Mouse (Mus musculus): ENCODE data around the gene Clec4a4.
"Not testable (repeated sequence)": the region's sequence is repeated elsewhere in the genome, so short reads cannot be mapped to it uniquely, and the experiment has no call there.

Gene Clec4a4

DNA sequence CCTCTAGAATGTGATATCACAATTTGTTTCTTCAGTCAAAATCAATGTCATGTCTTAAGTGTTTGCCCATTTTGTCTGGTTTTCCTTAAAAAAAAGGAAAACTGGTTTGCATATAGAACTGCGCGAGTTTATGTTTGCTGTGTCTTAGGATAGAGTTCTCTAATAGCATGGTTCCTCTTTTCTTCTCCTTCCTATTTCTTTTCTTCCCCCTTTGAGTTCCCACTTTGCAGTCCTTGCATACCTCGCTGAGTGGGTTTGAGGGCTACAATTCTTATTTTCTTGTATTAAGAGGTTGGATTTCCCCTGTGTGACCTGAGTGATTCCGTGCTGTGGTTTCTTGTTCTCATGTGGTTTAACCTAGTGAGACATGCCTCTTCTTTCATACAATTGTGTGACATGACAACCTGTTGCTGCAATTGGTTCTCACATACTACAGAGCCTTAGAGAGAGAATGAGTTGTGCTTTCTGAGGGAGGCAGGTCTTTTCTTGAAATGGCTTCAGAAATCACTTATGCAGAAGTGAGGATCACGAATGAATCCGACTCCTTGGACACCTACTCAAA lies at the start of gene Clec4a4:
Clec4a4 (plus strand) TSS at position 492 of the 562 bp plus-strand sequence.
- no peak for DNase-seq (ENCODE audit: low read depth)

DNA sequence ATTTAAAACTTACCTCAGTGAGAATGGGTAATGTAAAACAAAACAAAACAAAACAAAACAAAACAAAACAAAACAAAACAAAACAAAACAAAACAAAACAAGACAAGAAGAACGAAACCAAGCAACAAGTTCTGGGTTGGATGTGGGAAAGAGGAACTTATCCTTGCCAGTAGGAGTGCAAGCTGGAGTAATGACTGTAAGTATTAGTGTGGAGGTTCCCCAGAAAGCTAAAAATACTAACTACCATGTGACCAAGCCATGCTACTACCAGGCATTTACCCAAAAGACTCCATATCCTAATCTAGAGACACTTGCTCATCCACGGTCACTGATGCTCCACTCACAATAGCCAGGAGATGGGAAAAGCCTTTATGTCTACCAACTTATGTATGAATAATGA lies 43.4 kb upstream of the Clec4a4 start:
- no peak for DNase-seq (ENCODE audit: low read depth)

DNA sequence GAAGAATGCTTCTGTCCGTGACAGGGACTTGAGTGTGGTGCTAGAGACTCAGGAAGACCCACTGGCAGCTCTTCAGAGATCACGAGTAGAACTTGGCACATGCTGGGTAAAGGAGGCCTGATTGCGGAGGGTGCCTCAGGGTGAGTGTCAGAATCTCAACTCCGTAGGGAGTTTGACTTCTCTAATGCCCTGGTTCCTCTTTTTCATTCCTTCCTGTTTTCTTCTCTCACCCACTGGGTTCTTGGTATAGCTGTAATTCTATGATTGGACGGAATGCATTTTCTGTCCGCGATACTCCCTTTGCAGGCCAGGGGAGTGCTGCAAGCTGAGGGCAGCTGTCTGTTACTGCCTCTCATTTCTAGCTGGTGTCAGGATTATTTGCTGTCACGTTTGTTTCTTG lies 37.8 kb upstream of the Clec4a4 start, which contains the start of gene Clec4a3:
Clec4a3 (plus strand) TSS at position 115 of the 400 bp plus-strand sequence.
- no peak for DNase-seq (ENCODE audit: low read depth)

DNA sequence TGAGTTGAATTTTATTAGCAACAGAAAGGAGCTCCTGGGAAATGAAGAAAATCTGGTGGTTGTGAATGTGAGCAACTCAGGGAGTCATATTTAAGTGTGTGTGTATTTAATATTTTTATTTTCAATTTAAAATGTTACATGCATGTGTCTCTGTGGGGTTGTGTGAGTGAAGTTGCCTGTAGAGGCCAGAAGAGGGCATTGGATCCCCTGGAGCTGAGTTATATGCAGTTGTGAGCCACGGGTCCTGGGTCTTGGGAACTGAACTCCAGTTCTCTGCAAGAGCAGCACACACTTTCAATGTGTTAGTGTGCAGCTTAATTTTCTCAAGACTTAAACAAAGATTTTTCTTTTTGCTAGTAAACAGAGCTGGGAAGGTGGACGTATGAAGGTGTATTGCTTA lies 25.6 kb upstream of the Clec4a4 start:
- DNase-seq (ENCODE audit: low read depth), result peak; percentile 47

DNA sequence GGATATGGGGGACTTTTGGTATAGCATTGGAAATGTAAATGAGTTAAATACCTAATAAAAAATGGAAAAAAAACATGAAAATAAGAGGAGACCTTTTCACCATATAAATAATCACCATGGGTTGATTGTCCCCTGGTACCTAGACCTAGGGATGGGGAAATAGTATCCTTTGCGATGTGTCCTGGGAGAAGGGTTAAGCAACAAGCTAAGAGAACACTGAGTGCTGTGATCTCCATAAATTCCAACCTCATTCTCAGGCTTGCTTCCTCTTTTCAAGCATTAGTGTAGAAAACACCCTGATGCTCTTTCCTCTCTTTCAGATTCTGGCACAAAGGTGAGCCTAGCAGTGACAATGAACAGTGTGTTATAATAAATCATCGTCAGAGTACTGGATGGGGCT lies 21.1 kb upstream of the Clec4a4 start:
- no peak for DNase-seq (ENCODE audit: low read depth)

DNA sequence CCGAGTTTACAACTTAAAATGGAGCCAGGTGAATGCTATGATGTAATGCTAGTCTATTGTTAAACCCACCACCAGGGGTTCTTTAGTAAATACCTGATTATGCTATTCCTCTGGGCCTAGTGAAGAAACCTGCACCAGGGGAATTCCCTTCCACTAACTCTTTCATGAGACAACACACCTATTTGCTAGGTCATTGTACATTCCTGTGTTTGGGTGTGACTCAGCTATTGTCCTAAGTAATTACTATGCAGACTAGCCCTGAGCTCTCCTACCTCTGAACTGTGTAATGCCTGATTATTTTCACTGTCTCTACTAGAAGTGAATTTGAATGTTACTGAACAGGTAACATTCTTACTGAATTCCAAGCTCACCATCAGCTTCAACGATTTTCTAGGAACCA lies 14.5 kb downstream of the Clec4a4 start:
- DNase-seq (ENCODE audit: low read depth), result not testable (repeated sequence)

DNA sequence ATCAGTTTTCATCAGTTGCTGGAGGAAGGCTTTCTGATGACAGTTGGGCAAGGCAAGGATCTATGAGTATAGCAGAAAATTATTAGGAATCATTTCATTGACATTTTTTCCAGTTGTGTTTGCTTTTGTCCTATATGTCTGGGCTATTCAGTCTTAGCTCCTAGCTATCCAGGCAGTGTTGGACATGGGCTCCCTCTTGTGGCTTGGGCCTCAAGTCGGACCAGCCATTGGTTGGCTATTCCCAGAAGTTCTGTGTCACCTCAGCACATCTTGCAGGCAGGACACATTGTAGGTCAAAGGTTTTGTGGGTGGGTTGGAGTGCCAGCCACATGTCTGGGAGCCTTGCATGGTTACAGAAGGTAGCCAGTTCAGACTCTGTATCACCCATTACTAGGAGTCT lies 15.4 kb downstream of the Clec4a4 start:
- DNase-seq (ENCODE audit: low read depth), result peak; percentile 49

DNA sequence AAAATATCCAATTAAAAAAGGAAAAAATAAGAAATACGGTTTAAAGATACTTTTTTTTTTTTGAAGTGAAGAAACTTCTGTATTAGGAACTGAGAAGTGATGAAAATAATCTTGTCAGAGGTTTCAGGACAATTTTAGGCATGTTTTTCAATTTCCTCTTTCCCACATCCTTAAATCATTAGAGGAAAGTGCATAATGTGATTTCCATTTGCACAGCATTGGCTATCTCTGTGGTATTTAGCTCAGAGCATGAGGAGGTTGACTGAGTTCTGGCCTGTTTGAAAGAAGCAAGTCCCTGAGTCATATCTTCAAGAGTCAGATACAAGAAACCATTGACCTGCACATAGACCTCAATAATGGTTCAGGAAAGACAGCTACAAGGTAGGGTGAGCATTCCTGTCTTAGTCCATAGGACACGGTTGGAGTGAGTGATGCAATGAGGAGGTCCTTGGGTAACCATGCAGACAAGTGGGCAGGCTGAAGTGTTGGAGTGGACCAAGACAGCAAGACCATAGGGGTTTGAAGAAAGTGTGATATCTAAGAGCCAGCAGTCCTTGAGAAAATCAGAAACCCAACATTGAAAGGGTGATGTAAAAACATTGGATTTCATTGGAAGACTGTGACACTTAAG lies 59.7 kb downstream of the Clec4a4 start, which contains the start of gene Clec4b1:
Clec4b1 (plus strand) TSS at position 221 of the 631 bp plus-strand sequence.
- DNase-seq (ENCODE audit: low read depth), result no peak
